Mouse (Mus musculus): ENCODE data around the gene Ppdpf. TPM values are rescaled to one million over a fixed set of nuclear protein-coding genes. Genes with fewer than 3 reads are reported as not detected.

The Ppdpf gene
- 337 TPM for polyA plus RNA-seq (2017; shearing (Covaris generic))

DNA sequence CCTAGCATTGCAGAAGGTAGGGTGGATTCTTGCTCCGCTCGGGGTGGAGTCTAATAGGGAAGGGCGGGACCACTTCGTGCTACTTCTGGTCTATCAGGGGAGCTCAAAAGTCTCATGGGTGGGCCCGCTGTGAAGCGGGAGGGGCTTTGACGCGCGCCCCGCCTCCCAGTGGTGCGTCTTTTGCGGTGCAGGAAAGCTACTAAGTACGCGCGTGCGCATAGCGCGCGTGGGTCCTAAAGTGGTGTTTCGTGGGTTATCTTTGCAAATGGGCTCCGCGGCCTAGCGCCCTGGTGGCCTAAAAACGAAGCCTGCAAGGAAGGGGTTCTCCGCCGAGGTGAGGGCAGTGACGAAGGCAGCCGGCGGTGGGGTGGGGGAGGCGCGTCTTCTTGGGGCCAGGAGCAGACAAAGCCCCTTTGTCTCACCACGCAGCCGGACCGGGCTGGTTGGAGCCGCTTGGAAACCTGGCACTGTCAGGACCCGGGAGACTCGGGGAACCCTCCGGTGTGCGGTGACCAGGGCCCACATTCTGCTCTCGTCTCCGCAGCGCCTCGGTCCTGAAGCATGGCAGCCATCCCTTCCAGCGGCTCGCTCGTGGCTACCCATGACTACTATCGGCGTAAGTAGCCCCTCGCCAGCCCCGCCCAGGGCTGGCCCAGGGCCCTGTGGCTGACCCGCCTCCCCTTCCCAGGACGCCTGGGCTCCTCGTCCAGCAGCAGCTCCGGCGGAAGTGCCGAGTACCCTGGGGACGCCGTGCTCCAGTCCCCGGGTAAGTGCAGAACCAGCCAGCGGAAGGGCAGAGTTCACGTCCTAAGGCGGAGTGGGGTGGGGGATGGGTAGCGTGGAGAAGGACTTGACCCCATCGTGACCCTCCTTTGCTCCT, at the start of gene Ppdpf:
Ppdpf (plus strand) TSS at position 127 of the 880 bp plus-strand sequence.

DNA sequence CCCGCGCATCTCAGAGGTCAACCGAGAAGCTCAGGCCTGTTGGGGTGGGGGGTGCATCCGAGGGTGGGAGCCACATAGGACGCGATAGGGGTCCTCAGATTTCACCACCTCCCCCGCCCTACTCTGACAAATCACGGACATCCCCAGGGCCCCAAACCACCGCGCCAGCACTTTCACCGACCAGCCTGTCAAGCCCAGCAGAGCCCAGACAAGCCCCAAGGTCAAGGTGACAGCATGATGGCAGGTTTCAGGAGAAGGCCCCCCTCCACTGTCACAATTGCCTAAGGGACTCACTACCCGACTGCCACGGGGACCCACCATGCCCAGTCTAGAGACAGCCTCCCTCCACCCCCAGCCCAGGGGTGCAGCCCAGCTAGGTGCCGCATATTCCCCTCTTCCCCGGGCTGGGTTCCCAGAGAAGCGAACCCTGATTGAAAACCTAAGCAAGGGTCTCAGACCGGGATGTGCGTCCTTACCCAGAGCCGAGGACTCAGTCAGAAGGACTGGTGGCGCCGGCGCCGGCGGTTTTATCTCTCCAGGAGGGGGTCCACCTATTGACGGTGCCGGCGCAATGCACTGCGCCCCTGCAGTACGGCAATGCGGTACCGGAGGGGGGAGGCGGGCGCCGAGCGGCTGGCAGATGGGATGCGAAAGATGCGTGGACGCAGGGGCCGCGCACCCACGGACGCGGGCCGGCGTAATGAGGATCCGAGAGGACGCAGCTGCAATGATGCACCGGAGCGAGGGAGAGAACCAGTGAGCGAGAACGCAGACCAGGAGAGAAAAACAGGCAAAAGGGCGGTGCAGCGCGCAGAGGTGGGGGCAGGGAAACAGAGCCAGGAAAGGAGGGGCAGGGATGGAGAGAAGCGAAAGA, 30.6 kb upstream of the Ppdpf start, which contains the start of gene Eef1a2:
Eef1a2 (minus strand) TSS at position 767 of the 874 bp plus-strand sequence.

DNA sequence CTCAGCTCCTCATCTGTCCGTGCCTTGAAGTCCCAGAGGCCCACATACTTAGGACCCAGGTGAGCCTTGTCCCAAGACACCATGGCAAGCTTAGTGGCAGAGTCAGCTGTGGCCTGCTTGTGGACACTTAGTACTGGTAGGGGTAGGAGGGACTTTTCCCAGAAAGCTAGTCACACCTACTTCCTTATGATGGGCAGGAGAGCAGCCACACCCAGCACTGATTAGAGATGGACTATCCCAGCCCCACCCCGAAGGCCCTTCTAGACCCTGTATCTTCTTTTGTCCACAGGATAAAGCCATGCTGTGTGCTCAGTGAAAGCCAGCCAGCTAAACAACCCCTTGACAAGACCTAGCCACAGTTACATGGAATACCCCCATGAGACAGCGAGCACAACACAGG, 15.4 kb downstream of the Ppdpf start, which contains the start of gene Ptk6:
Ptk6 (minus strand) TSS at position 368 of the 400 bp plus-strand sequence.

DNA sequence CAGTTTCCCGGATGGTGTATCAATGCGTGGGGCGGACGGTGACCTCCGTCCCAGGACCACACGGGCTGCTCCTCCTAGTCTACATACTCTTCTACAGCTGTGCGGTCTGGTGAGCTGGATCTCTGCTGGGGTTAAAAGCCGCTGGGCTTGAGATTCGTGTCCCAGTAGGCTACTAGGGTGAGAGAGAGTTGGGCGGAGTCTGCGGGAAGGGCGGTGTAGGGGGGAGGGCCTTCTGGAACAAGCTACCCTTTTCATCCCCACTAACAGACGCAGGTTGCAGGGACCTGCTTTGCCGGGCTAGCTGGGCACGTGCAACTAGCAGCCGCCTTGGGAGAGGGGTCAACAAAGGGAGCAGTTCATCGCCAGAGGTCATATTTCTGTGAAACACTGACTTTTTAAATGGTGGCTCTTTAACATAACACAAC, 26.0 kb downstream of the Ppdpf start, which contains the start of gene Srms:
Srms (minus strand) TSS at position 165 of the 425 bp plus-strand sequence.

DNA sequence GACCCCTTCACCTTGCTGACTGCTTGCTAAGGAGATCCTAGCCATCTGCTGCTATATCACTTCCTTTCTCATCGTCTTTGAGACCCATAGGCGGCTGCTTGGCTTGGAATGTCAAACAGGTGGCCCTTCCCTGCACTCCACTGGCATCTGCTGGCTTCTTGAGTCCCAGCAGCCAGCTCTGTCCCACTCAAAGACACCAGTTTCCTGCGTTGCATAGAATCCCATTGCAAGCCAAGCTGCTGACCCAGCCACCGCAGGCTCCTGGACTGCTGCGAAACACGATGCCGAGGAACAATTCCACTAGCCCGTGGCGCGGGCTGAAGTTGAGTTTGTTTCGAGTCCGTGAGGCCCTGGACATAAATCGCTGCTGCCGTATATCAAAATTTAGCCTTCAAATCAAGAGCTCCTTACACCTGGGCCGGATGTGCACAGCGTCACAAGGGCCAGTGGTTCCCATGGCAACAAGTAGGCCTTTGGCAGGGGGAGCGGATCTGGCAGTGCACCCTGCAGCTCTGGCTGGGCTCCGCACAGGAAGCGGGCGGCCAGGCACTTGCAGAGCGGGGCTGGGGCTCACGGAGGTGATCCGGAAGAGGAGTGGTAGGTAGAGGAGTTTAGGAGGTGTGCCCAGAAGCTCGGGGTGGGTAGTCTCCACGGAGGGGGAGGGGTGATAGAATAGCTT, 32.6 kb downstream of the Ppdpf start, which contains the start of gene Fndc11:
Fndc11 (plus strand) TSS at position 476 of the 679 bp plus-strand sequence.

Other genes starting within 250 kb of the Ppdpf start
- gene Nkain4, start 232.5 kb upstream of the Ppdpf start, polyA plus RNA-seq (2017; shearing (Covaris generic)) = not detected
- gene Arfgap1, start 220.0 kb upstream of the Ppdpf start, polyA plus RNA-seq (2017; shearing (Covaris generic)) = 75.0 TPM
- 1.1 TPM for gene Col20a1, start 200.7 kb upstream of the Ppdpf start, polyA plus RNA-seq (2017; shearing (Covaris generic))
- not detected for gene Chrna4, start 143.7 kb upstream of the Ppdpf start, polyA plus RNA-seq (2017; shearing (Covaris generic))
- gene Kcnq2, start 51.9 kb upstream of the Ppdpf start, polyA plus RNA-seq (2017; shearing (Covaris generic)) = 0.07 TPM
- gene Eef1a2, start 30.2 kb upstream of the Ppdpf start, polyA plus RNA-seq (2017; shearing (Covaris generic)) = not detected
- gene Ptk6, start 15.5 kb downstream of the Ppdpf start, polyA plus RNA-seq (2017; shearing (Covaris generic)) = not detected
- gene Srms, start 25.9 kb downstream of the Ppdpf start, polyA plus RNA-seq (2017; shearing (Covaris generic)) = 0.86 TPM
- gene Fndc11, start 32.8 kb downstream of the Ppdpf start, polyA plus RNA-seq (2017; shearing (Covaris generic)) = 0.75 TPM
- gene Helz2, start 54.8 kb downstream of the Ppdpf start, polyA plus RNA-seq (2017; shearing (Covaris generic)) = 20.5 TPM
- 28.0 TPM for gene Gmeb2, start 100.8 kb downstream of the Ppdpf start, polyA plus RNA-seq (2017; shearing (Covaris generic))
- gene Stmn3, start 127.3 kb downstream of the Ppdpf start, polyA plus RNA-seq (2017; shearing (Covaris generic)) = not detected
- gene Rtel1, start 132.5 kb downstream of the Ppdpf start, polyA plus RNA-seq (2017; shearing (Covaris generic)) = 73.0 TPM
- gene Zgpat, start 177.7 kb downstream of the Ppdpf start, polyA plus RNA-seq (2017; shearing (Covaris generic)) = 105 TPM
- 131 TPM for gene Arfrp1, start 178.2 kb downstream of the Ppdpf start, polyA plus RNA-seq (2017; shearing (Covaris generic))
- 247 TPM for gene Lime1, start 192.8 kb downstream of the Ppdpf start, polyA plus RNA-seq (2017; shearing (Covaris generic))

All from CD4-positive, CD25-positive, alpha-beta regulatory T cell (primary cell).